Comparison of ENCODE assay signal across 16 mouse cellular contexts in genomic region chr4:117636891-117637613, GRCm38 (mm10). TPM values are rescaled to one million over a fixed set of nuclear protein-coding genes. Genes with fewer than 3 reads are reported as not detected.
DNase-seq lines count a peak whose midpoint lies in the region; ATAC-seq and TF ChIP-seq lines count a peak whose summit lies in the region.
"Had no signal": no experiment of that assay in that cellular context is flagged by ENCODE, and none has a peak within 500 bp of the region (broad histone marks: within the 10 kb centered on the region; RNA-seq: fewer than 3 reads in every experiment).

No protein-coding gene starts in this region.

- 0 out of 2 replicates have a peak, but pooled peaks have one; percentile 39 for ATAC-seq in liver, embryonic 12.5 days
- no peak for ATAC-seq in liver, postnatal 0 days
- ATAC-seq in hindbrain, embryonic 11.5 days (ENCODE audit: low FRiP score) = no peak
- ATAC-seq in neural tube, embryonic 14.5 days (ENCODE audit: low read depth) = peak; percentile 73; the same call in 1 of the 2 replicates
- ATAC-seq in kidney, embryonic 16.5 days (ENCODE audit: low FRiP score, low TSS enrichment) = no peak

- WGBS in liver, embryonic 12.5 days (ENCODE audit: insufficient replicate concordance) = 71% methylated on average over 22 of the region's 22 CpGs
- 83% methylated on average over 22 of the region's 22 CpGs for WGBS in liver, postnatal 0 days (ENCODE audit: insufficient replicate concordance)
- WGBS in hindbrain, embryonic 11.5 days = 54% methylated on average over 22 of the region's 22 CpGs
- WGBS in midbrain, embryonic 10.5 days = 33% methylated on average over 22 of the region's 22 CpGs
- 41% methylated on average over 22 of the region's 22 CpGs for WGBS in neural tube, embryonic 14.5 days
- WGBS in kidney, embryonic 16.5 days = 50% methylated on average over 22 of the region's 22 CpGs

- H3K27ac ChIP-seq in liver, embryonic 12.5 days = no peak overlapping the region
- H3K27ac ChIP-seq in liver, postnatal 0 days (ENCODE audit: low read depth) = no peak overlapping the region
- peak overlapping the region; percentile 25 for H3K27ac ChIP-seq in hindbrain, embryonic 11.5 days (ENCODE audit: low read depth, low read length)
- H3K27ac ChIP-seq in midbrain, embryonic 10.5 days (replicated peaks) = peak overlapping the region; percentile 65
- peak overlapping the region; percentile 62; the same call in 1 of the 2 replicates for H3K27ac ChIP-seq in neural tube, embryonic 14.5 days (ENCODE audit: low read depth, low read length)
- H3K27ac ChIP-seq in kidney, embryonic 16.5 days (ENCODE audit: low read length) = no peak overlapping the region
- H3K27ac ChIP-seq: embryonic facial prominence, embryonic 15.5 days had no signal

- H3K4me1 ChIP-seq in liver, embryonic 12.5 days = peaks cover 40% of the 10 kb centered on the region
- H3K4me1 ChIP-seq in liver, postnatal 0 days (ENCODE audit: insufficient read depth) = no peaks in the 10 kb centered on the region
- H3K4me1 ChIP-seq in hindbrain, embryonic 11.5 days (replicated peaks; ENCODE audit: control insufficient read depth, insufficient read depth, low read length) = no peaks in the 10 kb centered on the region
- H3K4me1 ChIP-seq in midbrain, embryonic 10.5 days = peaks cover 24% of the 10 kb centered on the region
- peaks cover 12% of the 10 kb centered on the region for H3K4me1 ChIP-seq in neural tube, embryonic 14.5 days (ENCODE audit: control insufficient read depth, insufficient read depth, low read length)
- H3K4me1 ChIP-seq in kidney, embryonic 16.5 days (ENCODE audit: insufficient read depth, low read length) = no peaks in the 10 kb centered on the region

- no peak for DNase-seq in liver, postnatal 0 days
- no peak for DNase-seq in hindbrain, embryonic 11.5 days (ENCODE audit: low spot score)
- DNase-seq in midbrain, embryonic 10.5 days (ENCODE audit: low spot score) = no peak
- no peak for DNase-seq in thymus, postnatal 10 days (ENCODE audit: low spot score in 2 of 2)
- no peak for DNase-seq in urinary bladder, postnatal 10 days (ENCODE audit: low spot score)
- DNase-seq: adrenal gland, postnatal 36 days; heart, adult 11 months; heart, postnatal 14 days; kidney, adult 11 months; kidney, postnatal 36 days; lung, postnatal 14 days; right cerebral cortex, postnatal 4 days had no signal

- no peaks in the 10 kb centered on the region for H3K27me3 ChIP-seq in liver, embryonic 12.5 days (replicated peaks)
- no peaks in the 10 kb centered on the region for H3K27me3 ChIP-seq in liver, postnatal 0 days (ENCODE audit: insufficient read depth, low read length)
- no peaks in the 10 kb centered on the region for H3K27me3 ChIP-seq in hindbrain, embryonic 11.5 days (ENCODE audit: control insufficient read depth, insufficient read depth, low read length)
- peaks cover 13% of the 10 kb centered on the region for H3K27me3 ChIP-seq in midbrain, embryonic 10.5 days (ENCODE audit: low read depth, poor library complexity, severe bottlenecking)
- no peaks in the 10 kb centered on the region for H3K27me3 ChIP-seq in neural tube, embryonic 14.5 days (ENCODE audit: control insufficient read depth, insufficient read depth, low read length)
- H3K27me3 ChIP-seq in kidney, embryonic 16.5 days (ENCODE audit: insufficient read depth, low read length) = no peaks in the 10 kb centered on the region
- H3K27me3 ChIP-seq: embryonic facial prominence, embryonic 15.5 days had no signal

- no peak overlapping the region for H3K9ac ChIP-seq in liver, embryonic 12.5 days
- H3K9ac ChIP-seq in liver, postnatal 0 days (replicated peaks) = no peak overlapping the region
- 0 out of 2 replicates have a peak overlapping the region, but pooled peaks have one; percentile 19 for H3K9ac ChIP-seq in hindbrain, embryonic 11.5 days (ENCODE audit: low read depth, low read length)
- H3K9ac ChIP-seq in neural tube, embryonic 14.5 days (replicated peaks; ENCODE audit: low read depth, low read length) = no peak overlapping the region; the same call in 1 of the 2 replicates
- no peak overlapping the region for H3K9ac ChIP-seq in kidney, embryonic 16.5 days (replicated peaks; ENCODE audit: low read length)
- H3K9ac ChIP-seq: embryonic facial prominence, embryonic 15.5 days had no signal

- no peak overlapping the region for H3K4me2 ChIP-seq in liver, embryonic 12.5 days
- H3K4me2 ChIP-seq in liver, postnatal 0 days (ENCODE audit: low read depth, low read length) = no peak overlapping the region
- no peak overlapping the region for H3K4me2 ChIP-seq in hindbrain, embryonic 11.5 days (replicated peaks; ENCODE audit: low read depth, low read length)
- H3K4me2 ChIP-seq in neural tube, embryonic 14.5 days (ENCODE audit: low read depth, low read length) = no peak overlapping the region
- H3K4me2 ChIP-seq in kidney, embryonic 16.5 days (replicated peaks; ENCODE audit: low read depth, low read length) = no peak overlapping the region
- H3K4me2 ChIP-seq: embryonic facial prominence, embryonic 15.5 days had no signal

- H3K4me3 ChIP-seq in liver, embryonic 12.5 days = no peak overlapping the region
- H3K4me3 ChIP-seq in liver, postnatal 0 days (ENCODE audit: low read depth, low read length) = no peak overlapping the region
- H3K4me3 ChIP-seq in hindbrain, embryonic 11.5 days (ENCODE audit: low read depth, low read length) = no peak overlapping the region
- H3K4me3 ChIP-seq in midbrain, embryonic 10.5 days = no peak overlapping the region
- no peak overlapping the region for H3K4me3 ChIP-seq in neural tube, embryonic 14.5 days (ENCODE audit: low read depth, low read length)
- H3K4me3 ChIP-seq in kidney, embryonic 16.5 days (ENCODE audit: low read length) = no peak overlapping the region
- H3K4me3 ChIP-seq: embryonic facial prominence, embryonic 15.5 days had no signal

- TF ChIP-seq EP300 in liver, postnatal 0 days (IDR thresholded peaks at IDR 0.05; ENCODE audit: low read depth) = no peak

- no peak for TF ChIP-seq CTCF in liver, postnatal 0 days (IDR thresholded peaks at IDR 0.05; ENCODE audit: low read depth)

- peaks cover 22% of the 10 kb centered on the region; the same call in 1 of the 2 replicates for H3K36me3 ChIP-seq in liver, embryonic 12.5 days
- H3K36me3 ChIP-seq in liver, postnatal 0 days (replicated peaks; ENCODE audit: insufficient read depth, low read length) = 0 out of 2 replicates have a peak, but pooled peaks cover 13% of the 10 kb centered on the region
- H3K36me3 ChIP-seq in hindbrain, embryonic 11.5 days (ENCODE audit: control insufficient read depth, insufficient read depth, low read length) = no peaks in the 10 kb centered on the region
- H3K36me3 ChIP-seq in midbrain, embryonic 10.5 days = peaks cover 43% of the 10 kb centered on the region
- H3K36me3 ChIP-seq in neural tube, embryonic 14.5 days (ENCODE audit: control insufficient read depth, insufficient read depth, low read length) = no peaks in the 10 kb centered on the region
- H3K36me3 ChIP-seq in kidney, embryonic 16.5 days (ENCODE audit: insufficient read depth, low read length) = peaks cover 3% of the 10 kb centered on the region; the same call in 1 of the 2 replicates

- H3K9me3 ChIP-seq in liver, embryonic 12.5 days (replicated peaks) = no peaks in the 10 kb centered on the region
- H3K9me3 ChIP-seq in liver, postnatal 0 days (ENCODE audit: low read length) = no peaks in the 10 kb centered on the region
- no peaks in the 10 kb centered on the region for H3K9me3 ChIP-seq in hindbrain, embryonic 11.5 days (ENCODE audit: control insufficient read depth, low read length)
- H3K9me3 ChIP-seq in midbrain, embryonic 10.5 days (replicated peaks) = peaks cover 5% of the 10 kb centered on the region; the same call in 1 of the 2 replicates
- no peaks in the 10 kb centered on the region for H3K9me3 ChIP-seq in neural tube, embryonic 14.5 days (ENCODE audit: control insufficient read depth, low read length)
- no peaks in the 10 kb centered on the region for H3K9me3 ChIP-seq in kidney, embryonic 16.5 days (ENCODE audit: low read length)
- H3K9me3 ChIP-seq: embryonic facial prominence, embryonic 15.5 days had no signal

RNA-seq across cellular contexts. Expression of gene Dmap1, which starts 45.0 kb away (rescaled TPM):
- 30.4 and 31.1 TPM in 2 replicates for polyA plus RNA-seq in liver, embryonic 12.5 days (2016; fragmentation: Nextera tagmentation; extraction: Ambion mirVana)
- 14.6 TPM in 2 replicates for polyA plus RNA-seq in liver, postnatal 0 days (2015; fragmentation: Nextera tagmentation; extraction: Ambion mirVana)
- polyA plus RNA-seq in hindbrain, embryonic 11.5 days (2014; fragmentation: Nextera tagmentation; extraction: Ambion mirVana) = 76.1 and 82.2 TPM in 2 replicates
- polyA plus RNA-seq in midbrain, embryonic 10.5 days (2016; fragmentation: Nextera tagmentation; extraction: Ambion mirVana) = 74.3 and 80.7 TPM in 2 replicates
- polyA plus RNA-seq in neural tube, embryonic 14.5 days (2014; fragmentation: Nextera tagmentation; extraction: Ambion mirVana) = 81.3 and 87.5 TPM in 2 replicates
- polyA plus RNA-seq in kidney, embryonic 16.5 days (2015; fragmentation: Nextera tagmentation; extraction: Ambion mirVana) = 61.0 and 64.8 TPM in 2 replicates

Comparison
In these comparisons a context has a peak if more than half of its experiments do, and no peak if none do; other contexts are left out.
1. ATAC-seq: peak in liver, embryonic 12.5 days (single experiment) and neural tube, embryonic 14.5 days (single experiment); none in liver, postnatal 0 days (single experiment), hindbrain, embryonic 11.5 days (single experiment) and kidney, embryonic 16.5 days (single experiment).
2. H3K27ac ChIP-seq: peak in hindbrain, embryonic 11.5 days (single experiment), midbrain, embryonic 10.5 days (single experiment) and neural tube, embryonic 14.5 days (single experiment); none in liver, embryonic 12.5 days (single experiment), liver, postnatal 0 days (single experiment) and kidney, embryonic 16.5 days (single experiment).